Mouse (Mus musculus): ENCODE data around the gene Cmtm2b. TPM values are rescaled to one million over a fixed set of nuclear protein-coding genes. Genes with fewer than 3 reads are reported as not detected.

The Cmtm2b gene
- polyA plus RNA-seq, 1 experiment: not detected

DNA sequence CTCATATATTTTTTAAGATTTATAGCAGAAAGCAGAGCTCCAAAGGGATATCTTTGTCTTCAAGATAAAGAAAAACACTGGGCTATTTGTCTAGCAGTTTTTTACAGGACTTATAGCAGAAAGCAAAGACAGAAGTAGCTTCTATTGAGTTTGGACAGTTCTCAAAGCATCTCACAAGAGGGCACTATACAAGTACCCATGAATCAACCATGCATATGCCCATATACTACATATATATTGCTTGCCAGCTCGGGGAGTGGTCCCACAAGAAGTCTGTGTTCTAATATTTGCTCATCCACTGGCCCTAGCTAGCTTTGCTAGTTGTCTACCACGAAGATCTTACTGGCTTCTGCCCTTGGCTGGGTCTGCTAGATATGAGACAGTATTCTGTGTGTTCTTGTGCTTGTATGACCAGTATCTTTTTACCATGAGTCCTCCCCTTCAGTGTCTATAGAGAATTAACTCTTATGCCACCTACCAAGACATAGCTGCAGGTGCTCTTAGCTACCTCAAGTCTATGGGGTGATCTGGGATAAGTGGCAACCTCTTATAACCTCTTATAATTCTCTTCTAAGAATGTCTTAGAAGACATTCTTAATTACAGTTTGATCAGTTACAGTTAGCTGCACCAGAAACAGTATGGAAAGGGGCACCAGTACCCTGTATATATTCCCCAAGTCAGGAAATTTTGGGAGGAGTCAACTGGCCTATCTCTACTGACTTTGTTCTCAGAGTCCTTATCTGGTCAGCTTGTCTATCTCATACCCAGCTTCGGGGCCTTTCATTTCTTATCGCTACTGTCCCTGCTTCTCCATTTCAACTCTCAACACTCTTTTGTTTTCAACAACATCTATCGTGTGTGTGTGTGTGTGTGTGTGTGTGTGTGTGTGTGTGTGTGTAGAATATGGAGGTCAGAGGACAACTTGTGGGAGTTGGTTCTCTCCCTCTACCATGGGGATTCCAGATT, 10.9 kb downstream of the Cmtm2b start:
- Histone ChIP-seq H3K4me1 (peaks cover 21% of the 10 kb centered on the region), H3K27me3 (replicated peaks) (peaks cover 3% of the 10 kb centered on the region), H3K9me3 (peaks cover 8% of the 10 kb centered on the region; the same call in 1 of the 2 replicates), H3K36me3 (replicated peaks; ENCODE audit: low read length) (no peaks in the 10 kb centered on the region), H3K4me3 (replicated peaks) (no peak overlapping the region)
- TF ChIP-seq GATA1 (IDR thresholded peaks at IDR 0.05; ENCODE audit: borderline replicate concordance, low read length) (no peak), FLI1 (IDR thresholded peaks at IDR 0.05; ENCODE audit: low read length) (no peak)

DNA sequence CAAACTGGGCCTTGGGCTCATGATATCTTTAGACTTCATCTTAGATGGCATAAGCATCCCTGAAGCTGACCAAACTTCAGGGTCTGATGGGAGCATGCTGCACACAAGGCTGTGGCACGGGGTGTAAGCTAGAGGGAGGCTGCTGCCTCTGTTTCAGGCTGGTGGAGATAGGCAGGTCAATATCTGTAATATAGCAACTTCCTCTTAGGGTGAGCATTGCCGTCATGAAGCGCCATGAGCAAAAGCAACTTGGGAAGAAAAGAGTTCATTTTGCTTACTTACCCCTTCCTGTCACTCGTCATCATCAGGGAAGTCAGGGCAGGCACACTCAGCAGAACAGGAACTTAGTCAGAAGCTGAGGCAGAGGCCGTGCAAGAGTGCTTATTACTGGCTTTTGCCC, 11.8 kb downstream of the Cmtm2b start:
- peak overlapping the region; percentile 68 for H3K4me3 ChIP-seq (replicated peaks)
- H3K36me3 ChIP-seq (replicated peaks; ENCODE audit: low read length): no peaks in the 10 kb centered on the region
- peaks cover 8% of the 10 kb centered on the region; the same call in 1 of the 2 replicates for H3K9me3 ChIP-seq
- H3K4me1 ChIP-seq: peaks cover 26% of the 10 kb centered on the region
- H3K27me3 ChIP-seq (replicated peaks): peaks cover 3% of the 10 kb centered on the region
- no peak for TF ChIP-seq GATA1 (IDR thresholded peaks at IDR 0.05; ENCODE audit: borderline replicate concordance, low read length)

DNA sequence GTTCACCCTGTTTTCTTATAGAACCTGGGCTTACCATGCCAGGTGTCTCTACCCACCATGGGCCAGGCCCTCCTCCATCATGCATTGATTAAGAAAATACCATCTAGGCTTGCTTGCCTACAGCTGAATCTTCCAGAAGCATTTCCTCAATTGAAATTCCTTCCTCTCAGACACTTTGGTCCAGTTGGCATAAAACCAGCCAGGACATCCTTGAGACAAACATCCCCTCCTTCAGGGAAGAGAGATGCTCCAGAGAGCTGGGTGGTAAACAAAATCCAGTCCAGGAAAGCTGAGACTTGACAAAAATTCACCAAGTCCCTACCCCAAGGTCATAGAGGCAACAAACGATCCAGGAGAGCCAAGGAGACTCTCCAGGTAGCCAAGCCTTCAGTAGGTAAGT, 12.2 kb downstream of the Cmtm2b start:
- Histone ChIP-seq H3K27me3 (replicated peaks) (peaks cover 3% of the 10 kb centered on the region), H3K4me3 (replicated peaks) (no peak overlapping the region), H3K9me3 (peaks cover 8% of the 10 kb centered on the region; the same call in 1 of the 2 replicates), H3K36me3 (replicated peaks; ENCODE audit: low read length) (no peaks in the 10 kb centered on the region), H3K4me1 (peaks cover 30% of the 10 kb centered on the region)
- no peak for TF ChIP-seq FLI1 (IDR thresholded peaks at IDR 0.05; ENCODE audit: low read length)
- no peak for TF ChIP-seq GATA1 (IDR thresholded peaks at IDR 0.05; ENCODE audit: borderline replicate concordance, low read length)

DNA sequence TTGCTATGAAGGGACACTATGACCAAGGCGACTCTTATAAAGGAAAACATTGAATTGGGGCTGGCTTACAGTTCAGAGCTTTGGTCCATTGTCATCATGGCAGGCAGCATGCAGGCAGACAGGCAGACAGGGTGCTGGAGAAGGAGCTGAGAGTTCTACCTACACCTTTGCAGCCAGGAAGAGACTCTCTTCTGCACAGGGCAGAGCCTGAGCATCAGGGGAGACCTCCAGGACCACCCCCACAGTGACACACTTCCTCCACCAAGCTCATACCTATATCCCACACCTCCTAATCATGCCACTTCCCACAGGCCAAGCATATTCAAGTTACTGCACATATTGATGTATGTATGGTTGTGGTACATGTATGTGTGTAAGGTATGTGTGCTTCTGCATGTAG, 14.8 kb downstream of the Cmtm2b start:
- Histone ChIP-seq H3K36me3 (replicated peaks; ENCODE audit: low read length) (no peaks in the 10 kb centered on the region), H3K9me3 (peaks cover 8% of the 10 kb centered on the region; the same call in 1 of the 2 replicates), H3K4me3 (replicated peaks) (no peak overlapping the region), H3K27me3 (replicated peaks) (no peaks in the 10 kb centered on the region), H3K4me1 (peaks cover 56% of the 10 kb centered on the region)
- no peak for TF ChIP-seq GATA1 (IDR thresholded peaks at IDR 0.05; ENCODE audit: borderline replicate concordance, low read length)
- no peak for TF ChIP-seq FLI1 (IDR thresholded peaks at IDR 0.05; ENCODE audit: low read length)

DNA sequence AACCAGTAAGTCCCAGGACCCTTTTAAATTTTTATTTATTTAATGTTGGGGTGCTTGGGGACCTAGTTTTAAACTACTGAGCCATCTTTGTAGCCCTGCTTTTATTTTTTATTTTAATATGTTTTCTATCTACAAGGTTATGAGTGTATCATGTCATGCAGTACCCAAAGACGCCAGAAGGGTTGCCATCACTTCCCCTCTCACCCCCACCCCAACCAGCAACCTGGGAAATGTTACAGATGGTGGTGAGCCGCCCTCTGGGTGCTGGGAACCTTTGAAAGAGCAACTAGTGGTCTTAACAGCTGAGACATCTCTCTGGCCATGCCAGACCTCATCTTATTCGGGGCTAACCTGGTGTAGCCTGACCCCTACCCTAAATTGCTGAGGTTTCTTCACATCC, 15.9 kb downstream of the Cmtm2b start:
- no peaks in the 10 kb centered on the region for H3K36me3 ChIP-seq (replicated peaks; ENCODE audit: low read length)
- H3K4me3 ChIP-seq (replicated peaks): no peak overlapping the region
- TF ChIP-seq FLI1 (IDR thresholded peaks at IDR 0.05; ENCODE audit: low read length): no peak
- TF ChIP-seq GATA1 (IDR thresholded peaks at IDR 0.05; ENCODE audit: borderline replicate concordance, low read length): no peak
- peaks cover 64% of the 10 kb centered on the region for H3K4me1 ChIP-seq
- H3K9me3 ChIP-seq: peaks cover 8% of the 10 kb centered on the region; the same call in 1 of the 2 replicates
- no peaks in the 10 kb centered on the region for H3K27me3 ChIP-seq (replicated peaks)

DNA sequence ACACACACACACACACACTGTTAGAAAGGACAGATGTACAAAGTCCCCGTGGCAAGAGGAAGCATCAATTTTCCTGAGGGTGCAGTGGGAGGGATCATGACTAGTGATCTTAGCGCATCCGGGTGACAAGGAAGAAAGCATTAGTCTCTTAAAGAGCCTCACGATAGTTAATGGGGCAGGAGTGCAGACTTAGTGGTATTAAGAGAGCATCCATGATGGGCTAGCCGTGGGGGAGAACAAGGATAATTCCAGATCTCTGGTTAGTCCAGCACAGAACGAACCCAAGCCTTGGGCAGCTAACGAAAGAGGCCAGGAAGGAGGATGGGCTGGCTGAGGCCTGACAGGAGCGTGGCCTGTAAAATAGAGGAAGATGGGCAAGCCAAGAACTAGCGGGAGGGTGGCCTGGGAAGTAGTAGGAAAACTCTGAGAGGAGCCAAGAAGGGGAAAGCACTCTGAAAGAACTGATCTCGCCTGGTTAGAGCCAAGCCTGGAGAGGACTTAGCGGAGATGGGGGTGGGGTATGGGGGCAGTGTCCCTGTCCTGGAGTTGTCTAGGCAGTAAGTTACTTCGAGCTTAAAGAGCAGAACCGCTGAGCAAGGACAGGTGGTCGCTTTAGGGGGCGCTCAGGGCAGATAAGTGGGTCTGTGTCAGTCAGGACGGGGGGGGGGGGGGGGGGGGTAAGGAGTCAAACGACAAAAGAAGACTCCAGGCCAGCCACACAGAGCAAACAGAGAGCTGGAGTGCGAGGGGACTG, 17.4 kb downstream of the Cmtm2b start, which contains the start of gene Cmtm3:
TSS of gene Cmtm3 (plus strand) at position 182 of the 754 bp plus-strand sequence.
- no peaks in the 10 kb centered on the region for H3K27me3 ChIP-seq (replicated peaks)
- TF ChIP-seq FLI1 (IDR thresholded peaks at IDR 0.05; ENCODE audit: low read length): no peak
- no peak for TF ChIP-seq GATA1 (IDR thresholded peaks at IDR 0.05; ENCODE audit: borderline replicate concordance, low read length)
- H3K4me3 ChIP-seq (replicated peaks): peak within 1 kb of the TSS; percentile 98

DNA sequence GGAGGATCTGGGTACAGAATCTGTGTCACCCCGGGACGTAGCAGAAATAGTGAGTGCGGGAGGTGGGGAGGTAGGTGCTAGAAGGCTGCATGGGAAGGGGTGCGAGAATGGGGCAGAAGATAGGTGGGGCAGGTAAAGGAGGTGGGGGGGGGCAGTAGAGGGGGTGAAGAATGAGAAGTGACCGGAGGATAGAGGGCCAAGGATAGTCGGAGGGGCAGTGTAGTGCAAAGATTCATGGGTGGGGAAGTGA, 17.9 kb downstream of the Cmtm2b start:
- Histone ChIP-seq H3K27me3 (replicated peaks) (no peaks in the 10 kb centered on the region), H3K4me3 (replicated peaks) (peak overlapping the region; percentile 98), H3K36me3 (replicated peaks; ENCODE audit: low read length) (peaks cover 14% of the 10 kb centered on the region), H3K9me3 (peaks cover 8% of the 10 kb centered on the region; the same call in 1 of the 2 replicates), H3K4me1 (peaks cover 66% of the 10 kb centered on the region)
- TF ChIP-seq FLI1 (IDR thresholded peaks at IDR 0.05; ENCODE audit: low read length) (no peak), GATA1 (IDR thresholded peaks at IDR 0.05; ENCODE audit: borderline replicate concordance, low read length) (no peak)

More for the DNA sequence above, 17.4 kb downstream of the Cmtm2b start, which contains the start of gene Cmtm3:
- peaks cover 8% of the 10 kb centered on the region; the same call in 1 of the 2 replicates for H3K9me3 ChIP-seq
- peaks cover 9% of the 10 kb centered on the region for H3K36me3 ChIP-seq (replicated peaks; ENCODE audit: low read length)
- peaks cover 64% of the 10 kb centered on the region for H3K4me1 ChIP-seq

DNA sequence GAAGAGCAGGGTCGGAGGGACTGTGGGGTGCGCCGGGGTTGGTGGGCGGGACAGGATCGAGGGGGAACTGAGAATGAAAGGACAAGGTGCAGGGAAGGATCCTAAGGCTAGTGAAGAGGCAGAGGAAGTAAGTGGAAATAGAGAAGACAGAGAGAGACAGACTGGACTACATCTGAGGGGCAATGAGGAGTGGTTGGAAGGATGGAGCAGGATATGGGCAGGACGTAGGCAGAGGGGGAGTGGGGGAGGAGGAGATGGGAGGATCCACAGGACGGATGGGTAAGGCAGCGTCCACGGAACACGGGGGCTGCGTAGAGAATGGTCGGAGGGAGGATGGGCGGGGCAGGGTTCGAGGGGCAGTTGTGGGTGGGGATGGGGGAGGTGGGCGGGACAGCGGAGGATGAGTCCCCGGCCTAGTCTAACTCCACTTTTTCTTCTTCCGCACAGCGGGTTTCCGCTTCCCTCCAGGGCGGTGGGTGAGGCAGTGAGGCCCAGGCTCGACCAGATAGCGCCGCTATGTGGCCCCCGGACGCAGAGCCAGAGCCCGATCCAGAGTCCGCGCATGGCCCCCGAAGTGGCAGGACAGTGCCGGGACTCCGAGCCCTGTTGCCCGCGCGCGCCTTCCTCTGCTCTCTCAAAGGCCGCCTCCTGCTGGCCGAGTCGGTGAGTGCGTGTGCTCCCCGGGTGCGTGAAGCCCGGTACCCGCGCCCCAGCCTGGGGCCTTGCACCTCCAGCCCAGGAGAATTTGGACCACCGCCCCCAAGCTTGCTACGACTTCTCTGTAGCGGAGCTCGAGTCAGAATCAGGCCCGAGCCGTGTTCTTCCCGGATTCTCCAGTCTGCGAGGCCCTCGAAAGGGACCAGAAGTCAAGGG, 18.4 kb downstream of the Cmtm2b start:
- TF ChIP-seq GATA1 (IDR thresholded peaks at IDR 0.05; ENCODE audit: borderline replicate concordance, low read length): no peak
- TF ChIP-seq FLI1 (IDR thresholded peaks at IDR 0.05; ENCODE audit: low read length): no peak
- Histone ChIP-seq H3K9me3 (peaks cover 8% of the 10 kb centered on the region; the same call in 1 of the 2 replicates), H3K4me3 (replicated peaks) (peak overlapping the region; percentile 98), H3K36me3 (replicated peaks; ENCODE audit: low read length) (peaks cover 20% of the 10 kb centered on the region), H3K27me3 (replicated peaks) (no peaks in the 10 kb centered on the region), H3K4me1 (peaks cover 68% of the 10 kb centered on the region)

DNA sequence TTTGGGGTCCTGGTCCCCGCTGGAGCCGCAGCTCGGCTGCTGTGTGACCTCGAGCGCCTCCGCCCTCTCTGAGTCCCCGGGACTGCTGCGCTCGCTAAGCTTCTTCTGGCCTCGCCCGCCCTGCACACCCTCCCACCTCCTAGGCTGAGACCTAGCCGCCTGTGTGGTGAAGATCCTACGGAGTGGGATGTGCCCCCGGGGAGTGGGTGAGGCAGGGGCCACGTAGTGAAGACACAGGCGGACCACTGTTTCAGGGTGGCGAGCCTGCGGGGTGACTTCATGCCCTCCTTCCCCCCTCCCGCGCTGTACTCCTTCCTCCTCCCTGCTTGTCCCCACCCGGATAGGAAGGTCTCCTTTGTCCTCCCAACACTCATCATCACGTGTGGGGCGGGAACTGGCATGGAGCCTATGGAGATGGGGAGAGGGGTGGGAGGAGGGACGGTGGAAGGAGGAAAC, 19.1 kb downstream of the Cmtm2b start:
- TF ChIP-seq FLI1 (IDR thresholded peaks at IDR 0.05; ENCODE audit: low read length): no peak
- no peak for TF ChIP-seq GATA1 (IDR thresholded peaks at IDR 0.05; ENCODE audit: borderline replicate concordance, low read length)

More for the DNA sequence above, 19.1 kb downstream of the Cmtm2b start:
- peak overlapping the region; percentile 98 for H3K4me3 ChIP-seq (replicated peaks)
- peaks cover 26% of the 10 kb centered on the region for H3K36me3 ChIP-seq (replicated peaks; ENCODE audit: low read length)
- H3K9me3 ChIP-seq: peaks cover 5% of the 10 kb centered on the region; the same call in 1 of the 2 replicates
- H3K27me3 ChIP-seq (replicated peaks): no peaks in the 10 kb centered on the region
- H3K4me1 ChIP-seq: peaks cover 69% of the 10 kb centered on the region

Data from megakaryocyte, embryonic 14.5 days (primary cell).